Mouse (Mus musculus): ENCODE results near the gene Clk4. TPM values are rescaled to one million over a fixed set of nuclear protein-coding genes. Genes with fewer than 3 reads are reported as not detected.

Clk4 gene
- 100 and 120 TPM in 2 replicates for polyA plus RNA-seq (2016; fragmentation: Nextera tagmentation; extraction: Ambion mirVana)

GRCm38 (mm10) chr11:51261680-51262219 is at the start of gene Clk4:
Gene Clk4, plus strand, starts transcription at chr11:51261730.
- Histone ChIP-seq H3K9me3 (replicated peaks) (no peaks in the 10 kb centered on the region), H3K27ac (replicated peaks) (peak within 1 kb of the TSS; percentile 98), H3K4me3 (peak within 1 kb of the TSS; percentile 91), H3K36me3 (peaks cover 5% of the 10 kb centered on the region), H3K27me3 (ENCODE audit: low read depth, poor library complexity, severe bottlenecking) (no peaks in the 10 kb centered on the region), H3K4me1 (peaks cover 32% of the 10 kb centered on the region)
- DNase-seq (ENCODE audit: low spot score): no peak
- WGBS: 86% methylated on average over 3 of the region's 3 CpGs

- H3K4me3 ChIP-seq: no peak overlapping the region
- no peaks in the 10 kb centered on the region for H3K27me3 ChIP-seq (ENCODE audit: low read depth, poor library complexity, severe bottlenecking)
- H3K9me3 ChIP-seq (replicated peaks): no peaks in the 10 kb centered on the region
- no peak for DNase-seq (ENCODE audit: low spot score)
- 83% methylated on average over 7 of the region's 7 CpGs for WGBS
- no peak overlapping the region for H3K27ac ChIP-seq (replicated peaks)
- no peaks in the 10 kb centered on the region for H3K4me1 ChIP-seq
- no peaks in the 10 kb centered on the region for H3K36me3 ChIP-seq
Measured at GRCm38 (mm10) chr11:51214021-51214420, 47.5 kb upstream of the Clk4 start.

- WGBS: 81% methylated on average over 12 of the region's 12 CpGs
- no peak for DNase-seq (ENCODE audit: low spot score)
- H3K27me3 ChIP-seq (ENCODE audit: low read depth, poor library complexity, severe bottlenecking): no peaks in the 10 kb centered on the region
- H3K4me3 ChIP-seq: no peak overlapping the region
- H3K9me3 ChIP-seq (replicated peaks): no peaks in the 10 kb centered on the region
- H3K4me1 ChIP-seq: no peaks in the 10 kb centered on the region
- H3K36me3 ChIP-seq: no peaks in the 10 kb centered on the region
- H3K27ac ChIP-seq (replicated peaks): no peak overlapping the region
Measured at GRCm38 (mm10) chr11:51219396-51219980, 42.0 kb upstream of the Clk4 start.

- 94% methylated on average over 11 of the region's 11 CpGs for WGBS
- Histone ChIP-seq H3K36me3 (no peaks in the 10 kb centered on the region), H3K4me3 (no peak within 1 kb of the TSS), H3K9me3 (replicated peaks) (no peaks in the 10 kb centered on the region), H3K27me3 (ENCODE audit: low read depth, poor library complexity, severe bottlenecking) (no peaks in the 10 kb centered on the region), H3K4me1 (no peaks in the 10 kb centered on the region), H3K27ac (replicated peaks) (no peak within 1 kb of the TSS)
- DNase-seq (ENCODE audit: low spot score): no peak
Measured at GRCm38 (mm10) chr11:51220308-51220707, 41.2 kb upstream of the Clk4 start, which contains the start of gene Gm12569. Gene Gm12569, plus strand, starts transcription at chr11:51220473.

- H3K36me3 ChIP-seq: no peaks in the 10 kb centered on the region
- H3K27me3 ChIP-seq (ENCODE audit: low read depth, poor library complexity, severe bottlenecking): no peaks in the 10 kb centered on the region
- H3K4me1 ChIP-seq: no peaks in the 10 kb centered on the region
- WGBS: 89% methylated on average over 4 of the region's 4 CpGs
- no peak overlapping the region for H3K4me3 ChIP-seq
- no peak for DNase-seq (ENCODE audit: low spot score)
- H3K9me3 ChIP-seq (replicated peaks): no peaks in the 10 kb centered on the region
- H3K27ac ChIP-seq (replicated peaks): no peak overlapping the region
Measured at GRCm38 (mm10) chr11:51227104-51227503, 34.4 kb upstream of the Clk4 start.

GRCm38 (mm10) chr11:51234626-51235025 is 26.9 kb upstream of the Clk4 start:
- no peaks in the 10 kb centered on the region for H3K36me3 ChIP-seq
- 88% methylated on average over 9 of the region's 9 CpGs for WGBS
- no peak overlapping the region for H3K27ac ChIP-seq (replicated peaks)
- H3K27me3 ChIP-seq (ENCODE audit: low read depth, poor library complexity, severe bottlenecking): no peaks in the 10 kb centered on the region
- no peaks in the 10 kb centered on the region for H3K4me1 ChIP-seq
- no peak overlapping the region for H3K4me3 ChIP-seq
- no peak for DNase-seq (ENCODE audit: low spot score)
- no peaks in the 10 kb centered on the region for H3K9me3 ChIP-seq (replicated peaks)

- 85% methylated on average over 2 of the region's 2 CpGs for WGBS
- Histone ChIP-seq H3K27me3 (ENCODE audit: low read depth, poor library complexity, severe bottlenecking) (no peaks in the 10 kb centered on the region), H3K9me3 (replicated peaks) (no peaks in the 10 kb centered on the region)
Measured at GRCm38 (mm10) chr11:51242897-51243296, 18.6 kb upstream of the Clk4 start.

GRCm38 (mm10) chr11:51257006-51257405 is 4.5 kb upstream of the Clk4 start:
- H3K4me1 ChIP-seq: 0 out of 2 replicates have a peak, but pooled peaks cover under 1% of the 10 kb centered on the region
- DNase-seq (ENCODE audit: low spot score): no peak
- no peaks in the 10 kb centered on the region for H3K36me3 ChIP-seq
- H3K27ac ChIP-seq (replicated peaks): no peak overlapping the region
- WGBS: 88% methylated on average over 4 of the region's 4 CpGs
- H3K4me3 ChIP-seq: no peak overlapping the region
- H3K27me3 ChIP-seq (ENCODE audit: low read depth, poor library complexity, severe bottlenecking): no peaks in the 10 kb centered on the region
- H3K9me3 ChIP-seq (replicated peaks): no peaks in the 10 kb centered on the region

More at GRCm38 (mm10) chr11:51242897-51243296, 18.6 kb upstream of the Clk4 start:
- Histone ChIP-seq H3K27ac (replicated peaks) (no peak overlapping the region), H3K36me3 (no peaks in the 10 kb centered on the region), H3K4me3 (no peak overlapping the region), H3K4me1 (no peaks in the 10 kb centered on the region)
- DNase-seq (ENCODE audit: low spot score): no peak

- Histone ChIP-seq H3K4me1 (peaks cover 32% of the 10 kb centered on the region), H3K9me3 (replicated peaks) (no peaks in the 10 kb centered on the region), H3K4me3 (peak within 1 kb of the TSS; percentile 91), H3K27ac (replicated peaks) (peak within 1 kb of the TSS; percentile 98), H3K36me3 (peaks cover 14% of the 10 kb centered on the region), H3K27me3 (ENCODE audit: low read depth, poor library complexity, severe bottlenecking) (no peaks in the 10 kb centered on the region)
- DNase-seq (ENCODE audit: low spot score): peak; percentile 98
- 10% methylated on average over 57 of the region's 57 CpGs for WGBS
Measured at GRCm38 (mm10) chr11:51262342-51263285, 1.1 kb downstream of the Clk4 start, which contains the start of gene BC049762. Gene BC049762, minus strand, starts transcription at chr11:51263046.

GRCm38 (mm10) chr11:51263286-51263831 is 1.8 kb downstream of the Clk4 start:
- H3K4me1 ChIP-seq: peaks cover 32% of the 10 kb centered on the region
- no peak for DNase-seq (ENCODE audit: low spot score)
- no peaks in the 10 kb centered on the region for H3K9me3 ChIP-seq (replicated peaks)
- H3K27me3 ChIP-seq (ENCODE audit: low read depth, poor library complexity, severe bottlenecking): no peaks in the 10 kb centered on the region
- WGBS: under 1% methylated on average over 50 of the region's 50 CpGs
- H3K36me3 ChIP-seq: peaks cover 21% of the 10 kb centered on the region
- H3K4me3 ChIP-seq: peak overlapping the region; percentile 91
- peak overlapping the region; percentile 98 for H3K27ac ChIP-seq (replicated peaks)

GRCm38 (mm10) chr11:51264352-51264751 is 2.8 kb downstream of the Clk4 start:
- Histone ChIP-seq H3K27me3 (ENCODE audit: low read depth, poor library complexity, severe bottlenecking) (no peaks in the 10 kb centered on the region), H3K4me1 (peaks cover 32% of the 10 kb centered on the region), H3K36me3 (peaks cover 30% of the 10 kb centered on the region), H3K9me3 (replicated peaks) (no peaks in the 10 kb centered on the region), H3K4me3 (peak overlapping the region; percentile 91), H3K27ac (replicated peaks) (peak overlapping the region; percentile 98; the same call in 1 of the 2 replicates)
- WGBS: 53% methylated on average over 6 of the region's 6 CpGs
- DNase-seq (ENCODE audit: low spot score): no peak

GRCm38 (mm10) chr11:51265326-51265725 is 3.8 kb downstream of the Clk4 start:
- WGBS: 63% methylated on average over 3 of the region's 3 CpGs
- H3K4me3 ChIP-seq: peak overlapping the region; percentile 91
- DNase-seq (ENCODE audit: low spot score): no peak

More at GRCm38 (mm10) chr11:51265326-51265725, 3.8 kb downstream of the Clk4 start:
- Histone ChIP-seq H3K36me3 (peaks cover 40% of the 10 kb centered on the region), H3K9me3 (replicated peaks) (no peaks in the 10 kb centered on the region), H3K27ac (replicated peaks) (no peak overlapping the region), H3K27me3 (ENCODE audit: low read depth, poor library complexity, severe bottlenecking) (no peaks in the 10 kb centered on the region), H3K4me1 (peaks cover 32% of the 10 kb centered on the region)

Data from midbrain, embryonic 10.5 days (tissue).